Mouse (Mus musculus): Measurements from ENCODE around the gene Mgmt. TPM values are rescaled to one million over a fixed set of nuclear protein-coding genes. Genes with fewer than 3 reads are reported as not detected.

Gene Mgmt
- polyA plus RNA-seq, 1 experiment from 2014 or later, result 3.0 TPM

GRCm38 (mm10) chr7:136924610-136925260 is 30.3 kb downstream of the Mgmt start:
- no peak overlapping the region for H3K9ac ChIP-seq (ENCODE audit: low read length)
- no peak overlapping the region for H3K27ac ChIP-seq (ENCODE audit: low read depth, low read length)
- no peaks in the 10 kb centered on the region for H3K36me3 ChIP-seq (ENCODE audit: control insufficient read depth, insufficient read depth, low read length)

GRCm38 (mm10) chr7:136926178-136926577 is 31.8 kb downstream of the Mgmt start:
- H3K36me3 ChIP-seq (ENCODE audit: control insufficient read depth, insufficient read depth, low read length), result no peaks in the 10 kb centered on the region

More at GRCm38 (mm10) chr7:136924610-136925260, 30.3 kb downstream of the Mgmt start:
- WGBS, result 81% methylated on average over 18 of the region's 18 CpGs
- ATAC-seq (ENCODE audit: low FRiP score), result no peak
- no peak for DNase-seq (ENCODE audit: low spot score, missing footprints)
- no peak overlapping the region for H3K4me2 ChIP-seq
- no peaks in the 10 kb centered on the region; the same call in 1 of the 2 replicates for H3K9me3 ChIP-seq (ENCODE audit: control insufficient read depth, low read length)
- H3K4me1 ChIP-seq (ENCODE audit: control insufficient read depth, insufficient read depth, low read length), result peaks cover 4% of the 10 kb centered on the region; the same call in 1 of the 2 replicates
- H3K4me3 ChIP-seq (ENCODE audit: low read depth, low read length), result no peak overlapping the region
- H3K27me3 ChIP-seq (ENCODE audit: control insufficient read depth, insufficient read depth, low read length), result no peaks in the 10 kb centered on the region

GRCm38 (mm10) chr7:136930451-136930850 is 36.0 kb downstream of the Mgmt start:
- Histone ChIP-seq H3K36me3 (ENCODE audit: control insufficient read depth, insufficient read depth, low read length) (no peaks in the 10 kb centered on the region), H3K4me1 (ENCODE audit: control insufficient read depth, insufficient read depth, low read length) (peaks cover 4% of the 10 kb centered on the region; the same call in 1 of the 2 replicates), H3K27me3 (ENCODE audit: control insufficient read depth, insufficient read depth, low read length) (no peaks in the 10 kb centered on the region), H3K4me2 (no peak overlapping the region), H3K4me3 (ENCODE audit: low read depth, low read length) (no peak overlapping the region), H3K9me3 (ENCODE audit: control insufficient read depth, low read length) (no peaks in the 10 kb centered on the region), H3K9ac (ENCODE audit: low read length) (no peak overlapping the region), H3K27ac (ENCODE audit: low read depth, low read length) (no peak overlapping the region)
- WGBS, result 76% methylated on average over 3 of the region's 3 CpGs
- no peak for ATAC-seq (ENCODE audit: low FRiP score)
- no peak for DNase-seq (ENCODE audit: low spot score, missing footprints)

More at GRCm38 (mm10) chr7:136926178-136926577, 31.8 kb downstream of the Mgmt start:
- DNase-seq (ENCODE audit: low spot score, missing footprints), result no peak
- peaks cover 4% of the 10 kb centered on the region; the same call in 1 of the 2 replicates for H3K4me1 ChIP-seq (ENCODE audit: control insufficient read depth, insufficient read depth, low read length)
- 51% methylated on average over 9 of the region's 9 CpGs for WGBS
- no peak for ATAC-seq (ENCODE audit: low FRiP score)
- H3K27me3 ChIP-seq (ENCODE audit: control insufficient read depth, insufficient read depth, low read length), result no peaks in the 10 kb centered on the region
- H3K4me3 ChIP-seq (ENCODE audit: low read depth, low read length), result no peak overlapping the region
- H3K9me3 ChIP-seq (ENCODE audit: control insufficient read depth, low read length), result no peaks in the 10 kb centered on the region; the same call in 1 of the 2 replicates
- no peak overlapping the region for H3K4me2 ChIP-seq
- H3K27ac ChIP-seq (ENCODE audit: low read depth, low read length), result no peak overlapping the region
- no peak overlapping the region for H3K9ac ChIP-seq (ENCODE audit: low read length)

GRCm38 (mm10) chr7:136933367-136933766 is 39.0 kb downstream of the Mgmt start:
- no peak overlapping the region for H3K4me2 ChIP-seq
- DNase-seq (ENCODE audit: low spot score, missing footprints), result peak; percentile 53

GRCm38 (mm10) chr7:136934336-136934735 is 39.9 kb downstream of the Mgmt start:
- Histone ChIP-seq H3K4me2 (no peak overlapping the region), H3K9me3 (ENCODE audit: control insufficient read depth, low read length) (no peaks in the 10 kb centered on the region), H3K4me3 (ENCODE audit: low read depth, low read length) (no peak overlapping the region), H3K9ac (ENCODE audit: low read length) (no peak overlapping the region), H3K27me3 (ENCODE audit: control insufficient read depth, insufficient read depth, low read length) (no peaks in the 10 kb centered on the region), H3K36me3 (ENCODE audit: control insufficient read depth, insufficient read depth, low read length) (no peaks in the 10 kb centered on the region), H3K27ac (ENCODE audit: low read depth, low read length) (no peak overlapping the region), H3K4me1 (ENCODE audit: control insufficient read depth, insufficient read depth, low read length) (no peaks in the 10 kb centered on the region)
- no peak for DNase-seq (ENCODE audit: low spot score, missing footprints)
- 83% methylated on average over 5 of the region's 5 CpGs for WGBS
- ATAC-seq (ENCODE audit: low FRiP score), result no peak

More at GRCm38 (mm10) chr7:136933367-136933766, 39.0 kb downstream of the Mgmt start:
- H3K9me3 ChIP-seq (ENCODE audit: control insufficient read depth, low read length), result no peaks in the 10 kb centered on the region
- no peaks in the 10 kb centered on the region for H3K36me3 ChIP-seq (ENCODE audit: control insufficient read depth, insufficient read depth, low read length)
- no peak overlapping the region for H3K27ac ChIP-seq (ENCODE audit: low read depth, low read length)
- H3K9ac ChIP-seq (ENCODE audit: low read length), result no peak overlapping the region
- 88% methylated on average over 3 of the region's 3 CpGs for WGBS
- no peak overlapping the region for H3K4me3 ChIP-seq (ENCODE audit: low read depth, low read length)
- H3K27me3 ChIP-seq (ENCODE audit: control insufficient read depth, insufficient read depth, low read length), result no peaks in the 10 kb centered on the region
- peaks cover 4% of the 10 kb centered on the region; the same call in 1 of the 2 replicates for H3K4me1 ChIP-seq (ENCODE audit: control insufficient read depth, insufficient read depth, low read length)
- no peak for ATAC-seq (ENCODE audit: low FRiP score)

- H3K27ac ChIP-seq (ENCODE audit: low read depth, low read length), result no peak overlapping the region
- no peaks in the 10 kb centered on the region for H3K4me1 ChIP-seq (ENCODE audit: control insufficient read depth, insufficient read depth, low read length)
- no peaks in the 10 kb centered on the region for H3K36me3 ChIP-seq (ENCODE audit: control insufficient read depth, insufficient read depth, low read length)
- ATAC-seq (ENCODE audit: low FRiP score) (no peak), DNase-seq (ENCODE audit: low spot score, missing footprints) (peak; percentile 59)
- no peak overlapping the region for H3K4me2 ChIP-seq
- H3K27me3 ChIP-seq (ENCODE audit: control insufficient read depth, insufficient read depth, low read length), result no peaks in the 10 kb centered on the region
- 89% methylated on average over 7 of the region's 7 CpGs for WGBS
- no peak overlapping the region for H3K9ac ChIP-seq (ENCODE audit: low read length)
- no peak overlapping the region for H3K4me3 ChIP-seq (ENCODE audit: low read depth, low read length)
- no peaks in the 10 kb centered on the region for H3K9me3 ChIP-seq (ENCODE audit: control insufficient read depth, low read length)
These were observed 40.4 kb downstream of the Mgmt start for GRCm38 (mm10) chr7:136934784-136935183.

GRCm38 (mm10) chr7:136938371-136938770 is 44.0 kb downstream of the Mgmt start:
- ATAC-seq (ENCODE audit: low FRiP score), result no peak
- Histone ChIP-seq H3K27ac (ENCODE audit: low read depth, low read length) (no peak overlapping the region), H3K9me3 (ENCODE audit: control insufficient read depth, low read length) (no peaks in the 10 kb centered on the region), H3K27me3 (ENCODE audit: control insufficient read depth, insufficient read depth, low read length) (no peaks in the 10 kb centered on the region), H3K4me1 (ENCODE audit: control insufficient read depth, insufficient read depth, low read length) (no peaks in the 10 kb centered on the region), H3K9ac (ENCODE audit: low read length) (no peak overlapping the region), H3K4me2 (no peak overlapping the region), H3K36me3 (ENCODE audit: control insufficient read depth, insufficient read depth, low read length) (no peaks in the 10 kb centered on the region), H3K4me3 (ENCODE audit: low read depth, low read length) (no peak overlapping the region)
- 88% methylated on average over 4 of the region's 4 CpGs for WGBS
- peak; percentile 41 for DNase-seq (ENCODE audit: low spot score, missing footprints)

GRCm38 (mm10) chr7:136942414-136942813 is 48.0 kb downstream of the Mgmt start:
- Histone ChIP-seq H3K36me3 (ENCODE audit: control insufficient read depth, insufficient read depth, low read length) (no peaks in the 10 kb centered on the region), H3K27ac (ENCODE audit: low read depth, low read length) (no peak overlapping the region), H3K27me3 (ENCODE audit: control insufficient read depth, insufficient read depth, low read length) (no peaks in the 10 kb centered on the region), H3K4me1 (ENCODE audit: control insufficient read depth, insufficient read depth, low read length) (no peaks in the 10 kb centered on the region), H3K4me3 (ENCODE audit: low read depth, low read length) (no peak overlapping the region), H3K9me3 (ENCODE audit: control insufficient read depth, low read length) (no peaks in the 10 kb centered on the region), H3K9ac (ENCODE audit: low read length) (no peak overlapping the region), H3K4me2 (no peak overlapping the region)
- 89% methylated on average over 2 of the region's 2 CpGs for WGBS
- ATAC-seq (ENCODE audit: low FRiP score) (no peak), DNase-seq (ENCODE audit: low spot score, missing footprints) (no peak)

GRCm38 (mm10) chr7:136943886-136944285 is 49.5 kb downstream of the Mgmt start:
- Histone ChIP-seq H3K4me3 (ENCODE audit: low read depth, low read length) (no peak overlapping the region), H3K4me2 (no peak overlapping the region), H3K9ac (ENCODE audit: low read length) (no peak overlapping the region), H3K27ac (ENCODE audit: low read depth, low read length) (no peak overlapping the region), H3K9me3 (ENCODE audit: control insufficient read depth, low read length) (no peaks in the 10 kb centered on the region), H3K4me1 (ENCODE audit: control insufficient read depth, insufficient read depth, low read length) (peaks cover 5% of the 10 kb centered on the region), H3K36me3 (ENCODE audit: control insufficient read depth, insufficient read depth, low read length) (no peaks in the 10 kb centered on the region), H3K27me3 (ENCODE audit: control insufficient read depth, insufficient read depth, low read length) (no peaks in the 10 kb centered on the region)
- ATAC-seq (ENCODE audit: low FRiP score) (no peak), DNase-seq (ENCODE audit: low spot score, missing footprints) (peak; percentile 61)
- 92% methylated on average over 5 of the region's 5 CpGs for WGBS

Data from midbrain, embryonic 11.5 days (tissue).